ENCODE assay signal across 8 mouse cellular contexts in the genomic region with DNA sequence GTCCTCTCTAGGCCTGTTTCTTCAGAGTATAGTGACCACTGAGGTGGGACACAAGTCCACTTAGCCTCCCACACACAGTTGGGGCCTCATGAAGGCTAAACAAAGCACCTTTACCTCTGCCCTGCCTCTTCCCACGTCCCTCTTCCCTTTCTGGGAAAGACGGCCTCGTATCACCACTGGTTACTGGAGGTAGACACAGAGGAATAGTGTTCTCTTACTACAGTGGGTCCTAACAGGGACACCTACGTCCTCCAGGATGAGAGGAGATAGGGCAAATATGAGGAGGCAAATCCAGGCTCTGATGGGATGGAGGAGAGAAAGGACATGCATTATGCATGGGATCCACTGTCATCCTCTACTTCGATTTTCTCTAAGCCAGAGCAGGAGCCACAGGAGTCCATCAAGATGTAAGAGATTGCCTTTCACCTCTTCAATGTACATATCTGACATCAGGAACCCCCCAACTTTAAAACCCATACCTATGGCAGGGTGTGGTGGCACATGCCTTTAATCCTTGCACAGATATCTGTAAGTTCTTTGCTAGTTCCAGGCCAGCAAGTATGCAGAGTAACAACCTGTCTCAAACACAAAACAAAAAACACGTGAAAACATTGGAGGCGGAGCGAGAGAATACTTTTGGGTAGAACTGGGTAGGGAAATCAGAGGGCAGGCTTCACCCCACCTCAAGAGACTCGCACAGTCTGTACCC. TPM values are rescaled to one million over a fixed set of nuclear protein-coding genes. Genes with fewer than 3 reads are reported as not detected.
DNase-seq lines count a peak whose midpoint lies in the region; ATAC-seq and TF ChIP-seq lines count a peak whose summit lies in the region.

No protein-coding gene starts in this region.

- peak overlapping the region; percentile 28; the same call in 1 of the 2 replicates for H3K27ac ChIP-seq in forebrain, embryonic 16.5 days (ENCODE audit: low read length)
- H3K27ac ChIP-seq in liver, embryonic 15.5 days (replicated peaks): 0 out of 2 replicates have a peak overlapping the region, but pooled peaks have one; percentile 6

- H3K36me3 ChIP-seq in E14TG2a.4 (ENCODE audit: insufficient read depth, low read length): peaks cover 35% of the 10 kb centered on the region
- peaks cover 6% of the 10 kb centered on the region; the same call in 1 of the 2 replicates for H3K36me3 ChIP-seq in forebrain, embryonic 16.5 days (ENCODE audit: control insufficient read depth, insufficient read depth)
- H3K36me3 ChIP-seq in liver, embryonic 15.5 days (replicated peaks): peaks cover 28% of the 10 kb centered on the region; the same call in 1 of the 2 replicates

- 38% methylated on average over 9 of the region's 9 CpGs for WGBS in forebrain, embryonic 16.5 days
- WGBS in liver, embryonic 15.5 days (ENCODE audit: insufficient replicate concordance): 40% methylated on average over 9 of the region's 9 CpGs

- peak overlapping the region; percentile 87 for H3K4me3 ChIP-seq in E14TG2a.4 (replicated peaks; ENCODE audit: low read length)
- H3K4me3 ChIP-seq in forebrain, embryonic 16.5 days (replicated peaks; ENCODE audit: low read length): peak overlapping the region; percentile 88
- H3K4me3 ChIP-seq in liver, embryonic 15.5 days (replicated peaks): peak overlapping the region; percentile 79

- peak; percentile 94 for DNase-seq in heart, adult 11 months
- no peak for DNase-seq in heart, postnatal 14 days
- DNase-seq in retina, embryonic 14.5 days (ENCODE audit: low spot score): no peak
- no peak for DNase-seq in thymus, postnatal 25 days
- DNase-seq in urinary bladder, postnatal 14 days (ENCODE audit: low spot score): no peak

- ATAC-seq in forebrain, embryonic 16.5 days: peak; percentile 5
- ATAC-seq in liver, embryonic 15.5 days (ENCODE audit: insufficient read depth): peak; percentile 4; the same call in 1 of the 2 replicates

- peaks cover 81% of the 10 kb centered on the region for H3K4me1 ChIP-seq in E14TG2a.4 (replicated peaks; ENCODE audit: low read depth, low read length)
- peaks cover 22% of the 10 kb centered on the region for H3K4me1 ChIP-seq in forebrain, embryonic 16.5 days (replicated peaks; ENCODE audit: control insufficient read depth, insufficient read depth, low read length)
- H3K4me1 ChIP-seq in liver, embryonic 15.5 days (replicated peaks): peaks cover 50% of the 10 kb centered on the region

- TF ChIP-seq CTCF in E14TG2a.4 (conservative IDR thresholded peaks at IDR 0.05; ENCODE audit: low read length): no peak

- peak overlapping the region; percentile 96 for H3K4me2 ChIP-seq in forebrain, embryonic 16.5 days (ENCODE audit: low read length)
- H3K4me2 ChIP-seq in liver, embryonic 15.5 days: peak overlapping the region; percentile 85

- intact Hi-C loops in heart, postnatal 14 days (cut with DNase I): loop anchor here (2.0 kb wide), 1 partner anchor 15 kb away; the partner anchor contains the start of gene Rps6kb2

- H3K9me3 ChIP-seq in E14TG2a.4 (ENCODE audit: low read length): no peaks in the 10 kb centered on the region
- H3K9me3 ChIP-seq in forebrain, embryonic 16.5 days (ENCODE audit: control insufficient read depth, low read length): no peaks in the 10 kb centered on the region
- no peaks in the 10 kb centered on the region for H3K9me3 ChIP-seq in liver, embryonic 15.5 days (replicated peaks)

- peaks cover 12% of the 10 kb centered on the region for H3K27me3 ChIP-seq in E14TG2a.4 (ENCODE audit: insufficient read depth, low read length)
- no peaks in the 10 kb centered on the region for H3K27me3 ChIP-seq in forebrain, embryonic 16.5 days (replicated peaks; ENCODE audit: control insufficient read depth, insufficient read depth, low read length)
- H3K27me3 ChIP-seq in liver, embryonic 15.5 days: no peaks in the 10 kb centered on the region

- peak overlapping the region; percentile 91 for H3K9ac ChIP-seq in forebrain, embryonic 16.5 days (replicated peaks; ENCODE audit: low read depth, low read length)
- peak overlapping the region; percentile 6; the same call in 1 of the 2 replicates for H3K9ac ChIP-seq in liver, embryonic 15.5 days

RNA-seq across cellular contexts. Expression of gene Coro1b, which starts 0.5 kb away (rescaled TPM):
- 10 to 100 TPM; 61.9 to 70.9 TPM for total RNA-seq in heart, postnatal 14 days (2021)
- polyA plus RNA-seq in forebrain, embryonic 16.5 days (2015; fragmentation: Nextera tagmentation; extraction: Ambion mirVana): 143 and 145 TPM in 2 replicates
- polyA plus RNA-seq in liver, embryonic 15.5 days (2015; fragmentation: Nextera tagmentation; extraction: Ambion mirVana): 71.8 and 77.5 TPM in 2 replicates

RNA-seq across cellular contexts. Expression of gene Cabp4, which starts 4.1 kb away (rescaled TPM):
- not detected for total RNA-seq in heart, postnatal 14 days (2021)
- polyA plus RNA-seq in forebrain, embryonic 16.5 days (2015; fragmentation: Nextera tagmentation; extraction: Ambion mirVana): 0.22 TPM in 1 of 2 replicates, not detected in the other
- polyA plus RNA-seq in liver, embryonic 15.5 days (2015; fragmentation: Nextera tagmentation; extraction: Ambion mirVana): 0.13 TPM in 2 replicates

RNA-seq across cellular contexts. Expression of gene Ptprcap, which starts 5.5 kb away (rescaled TPM):
- total RNA-seq in heart, postnatal 14 days (2021): 1 to 10 TPM; 3.2 to 6.7 TPM
- 0.39 TPM in 1 of 2 replicates, not detected in the other for polyA plus RNA-seq in forebrain, embryonic 16.5 days (2015; fragmentation: Nextera tagmentation; extraction: Ambion mirVana)
- 15.6 and 17.5 TPM in 2 replicates for polyA plus RNA-seq in liver, embryonic 15.5 days (2015; fragmentation: Nextera tagmentation; extraction: Ambion mirVana)

RNA-seq across cellular contexts. Expression of gene Gpr152, which starts 8.3 kb away (rescaled TPM):
- total RNA-seq in heart, postnatal 14 days (2021): not detected
- not detected in 2 replicates for polyA plus RNA-seq in forebrain, embryonic 16.5 days (2015; fragmentation: Nextera tagmentation; extraction: Ambion mirVana)
- polyA plus RNA-seq in liver, embryonic 15.5 days (2015; fragmentation: Nextera tagmentation; extraction: Ambion mirVana): not detected in 2 replicates

RNA-seq across cellular contexts. Expression of gene Rps6kb2, which starts 15.2 kb away (rescaled TPM):
- total RNA-seq in heart, postnatal 14 days (2021): 10 to 100 TPM; 21.6 to 23.6 TPM
- 52.6 and 59.8 TPM in 2 replicates for polyA plus RNA-seq in forebrain, embryonic 16.5 days (2015; fragmentation: Nextera tagmentation; extraction: Ambion mirVana)
- polyA plus RNA-seq in liver, embryonic 15.5 days (2015; fragmentation: Nextera tagmentation; extraction: Ambion mirVana): 32.8 and 34.2 TPM in 2 replicates

Comparison
In these comparisons a context has a peak if more than half of its experiments do, and no peak if none do; other contexts are left out.
1. RNA of gene Ptprcap, which starts 5.5 kb away (polyA plus RNA-seq): 15.6 to 17.5 TPM in liver, embryonic 15.5 days; 0.39 TPM in forebrain, embryonic 16.5 days; every median in the first group is over 10 times any median in the second.
2. Peak in every context shown above with its lines, with median percentiles within 50 percentile points of each other: H3K4me3 ChIP-seq.